Mouse (Mus musculus) heart, adult 2 months (tissue): Measurements from ENCODE around the gene Ube2cbp.

ENCODE experiments used
- CTCF ChIP-seq: fragments of 200-600 bp; IDR thresholded peaks from 2 replicates; pipeline ENCODE4 v1.8.1; 2022; ENCODE audit warnings: antibody characterized with exemption, mild to moderate bottlenecking, moderate library complexity
- EP300 ChIP-seq: fragments of 200-500 bp; IDR thresholded peaks from 2 replicates; pipeline ENCODE4 v1.6.1; 2011; ENCODE audit warnings: low read depth, low read length, control low read depth; ENCODE audit not compliant: insufficient read depth

GRCm38 (mm10) chr9:86442248-86442647, 22.5 kb downstream of the Ube2cbp start:
- TF ChIP-seq CTCF (no peak), EP300 (no peak)
